Mouse (Mus musculus) midbrain, embryonic 14.5 days (tissue): ENCODE data around the gene Mroh7. TPM values are rescaled to one million over a fixed set of nuclear protein-coding genes. Genes with fewer than 3 reads are reported as not detected.

ENCODE experiments used
- ATAC-seq: fragments of 200-750 bp; cut with Nextera tagmentation; 2 replicates; pipeline ENCODE4 v1.8.0; 2017; ENCODE audit warnings: moderate number of reproducible peaks, moderate library complexity; ENCODE audit not compliant: low FRiP score, low TSS enrichment
- DNase-seq: peaks from one replicate; pipeline ENCODE4 v3.0.0-alpha.2; 2015
- H3K27ac ChIP-seq: fragments of 300-500 bp; sonication (generic); replicated peaks from 2 replicates; pipeline ENCODE4 v1.5.1; 2014; ENCODE audit warnings: mild to moderate bottlenecking, low read depth, low read length, moderate library complexity
- H3K27me3 ChIP-seq: fragments of 300-500 bp; sonication (generic); 2 replicates; pipeline ENCODE4 v1.6.1; 2014; ENCODE audit warnings: low read length, control low read depth, mixed read lengths; ENCODE audit not compliant: control insufficient read depth, insufficient read depth
- H3K36me3 ChIP-seq: fragments of 300-500 bp; sonication (generic); 2 replicates; pipeline ENCODE4 v1.6.1; 2014; ENCODE audit warnings: low read length, control low read depth; ENCODE audit not compliant: control insufficient read depth, insufficient read depth
- H3K4me1 ChIP-seq: fragments of 300-500 bp; sonication (generic); 2 replicates; pipeline ENCODE4 v1.6.1; 2014; ENCODE audit warnings: mild to moderate bottlenecking, antibody characterized with exemption, low read length, control low read depth; ENCODE audit not compliant: control insufficient read depth, insufficient read depth
- H3K4me2 ChIP-seq: fragments of 300-500 bp; sonication (generic); 2 replicates; pipeline ENCODE4 v1.6.1; 2014; ENCODE audit warnings: mild to moderate bottlenecking, low read length, moderate library complexity
- H3K4me3 ChIP-seq: fragments of 300-500 bp; sonication (generic); replicated peaks from 2 replicates; pipeline ENCODE4 v1.5.1; 2014; ENCODE audit warnings: low read depth, low read length
- H3K9ac ChIP-seq: fragments of 300-500 bp; sonication (generic); replicated peaks from 2 replicates; pipeline ENCODE4 v1.6.1; 2014; ENCODE audit warnings: mild to moderate bottlenecking, low read length, moderate library complexity
- H3K9me3 ChIP-seq: fragments of 300-500 bp; sonication (generic); 2 replicates; pipeline ENCODE4 v1.6.1; 2016; ENCODE audit warnings: low read length, control low read depth, mixed read lengths; ENCODE audit not compliant: control insufficient read depth
- WGBS: fragments of 180-500 bp; shearing (Covaris S2); extraction: QIAGEN DNeasy Blood & Tissue Kit; methylation state at CpG from one replicate; pipeline ENCODE4 v1.1.7; 2014; 5-methylcytosine and 5-hydroxymethylcytosine counted together
- polyA plus RNA-seq: library from polyadenylated mRNA; unstranded; fragments of >200 nt; fragmentation: Nextera tagmentation; extraction: Ambion mirVana; gene quantifications from 2 replicates; pipeline ENCODE4 v1.2.1, GENCODE M21; 2014

Mroh7 gene
- polyA plus RNA-seq, 1 experiment from 2014 or later, result 0.43 TPM

- DNase-seq (peak; percentile 64), ATAC-seq (peak; percentile 54; the same call in 1 of the 2 replicates)
- H3K4me2 ChIP-seq, result peak overlapping the region; percentile 29
- H3K4me3 ChIP-seq, result no peak overlapping the region
- H3K27ac ChIP-seq, result peak overlapping the region; percentile 90
- H3K9ac ChIP-seq, result no peak overlapping the region
- WGBS, result 35% methylated on average over 8 of the region's 8 CpGs
- H3K4me1 ChIP-seq, result peaks cover 43% of the 10 kb centered on the region
- no peaks in the 10 kb centered on the region for H3K36me3 ChIP-seq
- H3K9me3 ChIP-seq, result no peaks in the 10 kb centered on the region
- H3K27me3 ChIP-seq, result no peaks in the 10 kb centered on the region
Measured at GRCm38 (mm10) chr4:106633281-106634085, 97.2 kb downstream of the Mroh7 start.

DNA sequence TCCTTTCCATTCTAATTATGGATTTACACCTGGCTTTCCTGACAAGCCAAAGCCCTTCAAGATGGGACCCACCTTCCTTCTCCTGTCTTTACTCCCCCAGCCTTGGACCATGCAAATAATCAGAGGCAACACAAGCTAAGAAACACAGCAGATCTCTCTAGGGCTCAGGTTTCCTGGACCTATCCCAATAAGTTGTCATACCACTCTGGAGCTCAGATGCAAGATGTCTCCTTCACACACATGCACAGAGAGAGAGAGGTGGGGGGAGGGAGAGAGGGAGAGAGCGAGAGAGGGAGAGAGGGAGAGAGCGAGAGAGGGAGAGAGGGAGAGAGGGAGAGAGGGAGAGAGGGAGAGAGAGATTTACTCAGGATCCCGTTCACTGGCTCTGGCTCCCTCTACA is 98.4 kb downstream of the Mroh7 start:
- no peaks in the 10 kb centered on the region for H3K27me3 ChIP-seq
- H3K4me3 ChIP-seq, result no peak overlapping the region
- no peak overlapping the region for H3K4me2 ChIP-seq
- no peaks in the 10 kb centered on the region for H3K9me3 ChIP-seq
- DNase-seq, result no peak
- H3K9ac ChIP-seq, result no peak overlapping the region
- H3K36me3 ChIP-seq, result no peaks in the 10 kb centered on the region
- H3K4me1 ChIP-seq, result peaks cover 43% of the 10 kb centered on the region
- no peak for ATAC-seq
- WGBS, result 55% methylated on average over 1 of the region's 3 CpGs
- H3K27ac ChIP-seq, result 0 out of 2 replicates have a peak overlapping the region, but pooled peaks have one; percentile 90

Other genes with a start within 250 kb of the Mroh7 start
- gene Bsnd, start 238.6 kb downstream of the Mroh7 start, polyA plus RNA-seq, result not detected in 2 replicates
- 18.2 and 20.9 TPM in 2 replicates for gene Dhcr24, start 169.9 kb downstream of the Mroh7 start, polyA plus RNA-seq
- gene Lexm, start 113.7 kb downstream of the Mroh7 start, polyA plus RNA-seq, result not detected in 2 replicates
- 3.3 and 3.5 TPM in 2 replicates for gene Ttc22, start 108.5 kb downstream of the Mroh7 start, polyA plus RNA-seq
- gene Pars2, start 79.9 kb downstream of the Mroh7 start, polyA plus RNA-seq, result 7.8 and 8.8 TPM in 2 replicates
- 104 and 121 TPM in 2 replicates for gene Ttc4, start 52.0 kb downstream of the Mroh7 start, polyA plus RNA-seq
- gene Fam151a, start 3.0 kb upstream of the Mroh7 start, polyA plus RNA-seq, result not detected in 2 replicates
- 0.78 and 1.3 TPM in 2 replicates for gene Acot11, start 74.1 kb upstream of the Mroh7 start, polyA plus RNA-seq
- gene Ssbp3, start 179.8 kb upstream of the Mroh7 start, polyA plus RNA-seq, result 147 and 187 TPM in 2 replicates